Mouse (Mus musculus) liver, embryonic 14.5 days (tissue): ENCODE results near the gene Prkg1. TPM values are rescaled to one million over a fixed set of nuclear protein-coding genes. Genes with fewer than 3 reads are reported as not detected.

Experiments used
- ATAC-seq: fragments of 200-750 bp; cut with Nextera tagmentation; 2 replicates; pipeline ENCODE4 v1.8.0; 2017; ENCODE audit warnings: moderate number of reproducible peaks, mild to moderate bottlenecking, moderate library complexity; ENCODE audit not compliant: insufficient read depth
- DNase-seq, 3 experiments: peaks; one replicate each; pipeline ENCODE4 v3.0.0-alpha.2; 2012 to 2013; ENCODE audit warnings: low read depth in 3 of 3, low spot score in 3 of 3
- H3K27ac ChIP-seq: fragments of 300-500 bp; sonication (generic); 2 replicates; pipeline ENCODE4 v1.5.1; 2014; ENCODE audit warnings: moderate library complexity, mild to moderate bottlenecking, control low read depth, inconsistent platforms
- H3K27me3 ChIP-seq: fragments of 300-500 bp; sonication (generic); 2 replicates; pipeline ENCODE4 v1.6.1; 2014; ENCODE audit warnings: mild to moderate bottlenecking, low read length, moderate library complexity; ENCODE audit not compliant: control insufficient read depth, insufficient read depth
- H3K36me3 ChIP-seq: fragments of 300-500 bp; sonication (generic); replicated peaks from 2 replicates; pipeline ENCODE4 v1.6.1; 2014; ENCODE audit warnings: low read depth; ENCODE audit not compliant: control insufficient read depth, insufficient read depth
- H3K4me1 ChIP-seq, 2 experiments: fragments of 200-500 bp in 1 of 2; fragments of 300-500 bp in 1 of 2; sonication (generic) in 1 of 2; replicated peaks; 2 replicates each; pipeline ENCODE4 v1.6.1; 2012 to 2014; ENCODE audit warnings: antibody characterized with exemption in 1 of 2, inconsistent platforms in 1 of 2, low read length in 1 of 2; ENCODE audit not compliant: control insufficient read depth in 2 of 2, insufficient read depth in 2 of 2
- H3K4me2 ChIP-seq: fragments of 300-500 bp; sonication (generic); 2 replicates; pipeline ENCODE4 v1.6.1; 2014; ENCODE audit warnings: low read depth, mild to moderate bottlenecking, control low read depth, moderate library complexity
- H3K4me3 ChIP-seq, 2 experiments: fragments of 200-500 bp in 1 of 2; fragments of 300-500 bp in 1 of 2; sonication (generic) in 1 of 2; 2 replicates each; pipeline ENCODE4 v1.5.1; 2012 to 2014; ENCODE audit warnings: low read depth in 2 of 2, low read length in 2 of 2, mild to moderate bottlenecking in 2 of 2, control low read depth in 1 of 2, inconsistent platforms in 1 of 2, moderate library complexity in 1 of 2; ENCODE audit not compliant: insufficient read depth in 1 of 2
- H3K9ac ChIP-seq: fragments of 300-500 bp; sonication (generic); replicated peaks from 2 replicates; pipeline ENCODE4 v1.6.1; 2014; ENCODE audit warnings: mild to moderate bottlenecking, control low read depth, moderate library complexity
- H3K9me3 ChIP-seq: fragments of 300-500 bp; sonication (generic); 2 replicates; pipeline ENCODE4 v1.6.1; 2016; ENCODE audit warnings: low read length, mixed read lengths; ENCODE audit not compliant: control insufficient read depth
- CTCF ChIP-seq: IDR thresholded peaks from 2 replicates; pipeline ENCODE4 v1.5.1; 2016; ENCODE audit warnings: antibody characterized with exemption, low read depth, control low read depth
- EP300 ChIP-seq: IDR thresholded peaks from 2 replicates; pipeline ENCODE4 v1.6.1; 2016; ENCODE audit warnings: antibody characterized with exemption, low read depth
- WGBS: fragments of 180-500 bp; shearing (Covaris S2); extraction: QIAGEN DNeasy Blood & Tissue Kit; methylation state at CpG from one replicate; pipeline ENCODE4 v1.1.7; 2014; ENCODE audit not compliant: insufficient replicate concordance; 5-methylcytosine and 5-hydroxymethylcytosine counted together
- polyA plus RNA-seq, 2 experiments: library from polyadenylated mRNA; depleted of rRNA in 1 of 2; stranded (reverse) in 1 of 2; unstranded in 1 of 2; fragments of >200 nt; fragmentation: Nextera tagmentation in 1 of 2; extraction: Ambion mirVana in 1 of 2; gene quantifications; 2 replicates each; pipeline versions ENCODE4 v1.2.1 to v1.2.3; 2012 to 2014

The Prkg1 gene
- polyA plus RNA-seq, 2 experiments = 0.47 to 0.50 TPM

DNA sequence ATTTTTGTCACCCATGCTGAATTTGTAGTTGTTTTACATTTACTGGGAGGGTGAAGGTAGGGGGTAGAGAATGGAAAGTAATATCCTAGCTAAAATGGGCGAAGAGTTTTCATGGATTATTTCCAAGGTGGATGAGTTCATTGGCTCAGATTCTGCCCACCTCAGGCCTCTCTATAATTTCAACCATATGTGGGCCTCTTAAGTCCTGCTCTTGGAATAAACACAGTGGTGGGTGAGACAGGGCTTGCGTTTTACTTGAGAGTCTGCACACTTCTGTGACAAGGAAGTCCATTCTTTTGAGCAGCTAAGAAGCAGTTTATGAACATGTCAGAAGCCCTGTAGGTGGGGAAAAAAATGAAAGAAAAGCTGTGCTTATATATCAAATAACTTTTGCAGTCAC lies 250.3 kb downstream of the Prkg1 start:
- H3K9me3 ChIP-seq = no peaks in the 10 kb centered on the region
- DNase-seq = no peak
- TF ChIP-seq CTCF = no peak
- no peak for TF ChIP-seq EP300
- H3K4me3 ChIP-seq = no peak overlapping the region
- no peak for ATAC-seq
- no peak overlapping the region for H3K27ac ChIP-seq
- no peak overlapping the region for H3K4me2 ChIP-seq
- no peak overlapping the region for H3K9ac ChIP-seq
- H3K27me3 ChIP-seq = no peaks in the 10 kb centered on the region
- no peaks in the 10 kb centered on the region for H3K4me1 ChIP-seq
- 58% methylated on average over 2 of the region's 2 CpGs for WGBS
- no peaks in the 10 kb centered on the region for H3K36me3 ChIP-seq

- no peaks in the 10 kb centered on the region for H3K36me3 ChIP-seq
- H3K4me3 ChIP-seq = no peak overlapping the region
- no peaks in the 10 kb centered on the region for H3K4me1 ChIP-seq
- no peak overlapping the region for H3K27ac ChIP-seq
- DNase-seq (no peak), ATAC-seq (no peak)
- TF ChIP-seq EP300 = no peak
- TF ChIP-seq CTCF = no peak
- no peak overlapping the region for H3K4me2 ChIP-seq
- no peaks in the 10 kb centered on the region for H3K27me3 ChIP-seq
- H3K9me3 ChIP-seq = no peaks in the 10 kb centered on the region
- no peak overlapping the region for H3K9ac ChIP-seq
- WGBS = 41% methylated on average over 3 of the region's 3 CpGs
Measured at GRCm38 (mm10) chr19:31507831-31508230, 257.0 kb downstream of the Prkg1 start.

DNA sequence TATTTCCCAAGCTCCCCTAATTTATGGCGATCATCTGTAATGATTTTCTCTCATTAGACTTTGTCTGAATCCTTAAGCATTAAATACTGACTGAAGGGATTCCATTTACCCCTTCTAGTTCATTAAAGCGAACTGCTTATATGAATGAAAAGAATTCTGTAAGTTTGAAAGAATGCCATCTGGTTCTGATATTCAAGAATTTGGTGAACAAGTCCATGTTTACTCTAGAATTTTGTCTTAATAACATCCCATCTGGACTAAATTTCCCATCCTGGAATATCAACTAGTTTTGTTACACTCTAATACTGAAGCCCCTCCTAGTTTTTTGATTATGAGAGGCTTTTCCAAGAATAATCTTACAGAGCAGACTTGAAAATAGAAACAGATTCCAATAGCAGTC lies 258.5 kb downstream of the Prkg1 start:
- WGBS = 60% methylated on average over 2 of the region's 2 CpGs
- Histone ChIP-seq H3K9ac (no peak overlapping the region), H3K4me2 (no peak overlapping the region), H3K4me3 (no peak overlapping the region), H3K4me1 (no peaks in the 10 kb centered on the region), H3K9me3 (no peaks in the 10 kb centered on the region), H3K27me3 (no peaks in the 10 kb centered on the region), H3K36me3 (no peaks in the 10 kb centered on the region), H3K27ac (no peak overlapping the region)
- ATAC-seq (no peak), DNase-seq (no peak)
- TF ChIP-seq CTCF = no peak

DNA sequence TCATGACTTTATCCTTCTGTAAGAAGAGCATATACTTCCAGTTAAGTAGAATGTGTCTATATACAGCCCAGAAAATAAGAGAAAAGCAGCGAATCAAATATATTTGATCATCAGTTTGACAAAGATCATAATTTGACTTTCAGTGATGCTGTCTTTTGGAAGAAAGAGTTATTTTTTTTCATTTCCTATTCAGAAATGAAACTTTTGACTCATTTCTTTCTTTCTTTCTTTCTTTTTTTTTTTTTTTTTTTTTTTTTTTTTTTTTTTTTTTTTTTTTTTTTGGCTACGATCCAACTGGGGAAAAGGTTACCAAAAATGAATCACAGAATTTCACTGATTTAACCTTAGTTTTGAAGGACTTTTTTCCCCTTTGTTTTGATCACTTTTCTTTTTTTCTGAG lies 259.8 kb downstream of the Prkg1 start:
- Histone ChIP-seq H3K27me3 (no peaks in the 10 kb centered on the region), H3K4me1 (no peaks in the 10 kb centered on the region), H3K9ac (no peak overlapping the region), H3K27ac (no peak overlapping the region), H3K4me2 (no peak overlapping the region), H3K4me3 (no peak overlapping the region), H3K36me3 (no peaks in the 10 kb centered on the region), H3K9me3 (no peaks in the 10 kb centered on the region)
- 79% methylated on average over 2 of the region's 2 CpGs for WGBS
- ATAC-seq = no peak
- no peak for DNase-seq
- TF ChIP-seq EP300 (no peak), CTCF (no peak)

DNA sequence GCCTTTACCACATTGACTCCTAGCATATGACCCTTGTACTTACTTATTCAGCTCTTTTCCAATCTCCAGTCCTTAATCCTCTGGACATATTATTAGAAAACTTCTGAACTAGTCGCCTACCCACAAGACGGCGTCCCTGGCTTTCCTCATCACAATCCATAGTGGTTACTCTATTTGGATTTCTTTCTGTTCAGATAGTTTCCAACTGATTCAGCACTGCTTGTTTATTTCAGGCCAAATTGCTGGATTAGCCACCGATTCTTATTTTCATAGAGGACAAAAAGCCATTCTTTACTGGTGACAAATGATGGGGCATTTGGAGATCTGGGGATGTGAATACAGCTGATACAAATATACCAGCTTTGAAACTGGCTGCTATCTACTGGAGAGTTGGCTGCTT lies 267.4 kb downstream of the Prkg1 start:
- Histone ChIP-seq H3K4me1 (no peaks in the 10 kb centered on the region), H3K27ac (no peak overlapping the region), H3K36me3 (no peaks in the 10 kb centered on the region), H3K4me2 (no peak overlapping the region), H3K9me3 (no peaks in the 10 kb centered on the region), H3K27me3 (no peaks in the 10 kb centered on the region), H3K9ac (no peak overlapping the region), H3K4me3 (no peak overlapping the region)
- no peak for ATAC-seq
- WGBS = 64% methylated on average over 4 of the region's 4 CpGs
- TF ChIP-seq EP300 (no peak), CTCF (no peak)
- no peak for DNase-seq
